Mouse (Mus musculus): Measurements from ENCODE around the gene Nfyb. TPM values are rescaled to one million over a fixed set of nuclear protein-coding genes. Genes with fewer than 3 reads are reported as not detected.

The Nfyb gene
- polyA plus RNA-seq, 1 experiment = not detected

GRCm38 (mm10) chr10:82741876-82742275, 22.1 kb downstream of the Nfyb start:
- Histone ChIP-seq H3K27ac (ENCODE audit: insufficient read depth, low read depth, low read length) (no peak overlapping the region), H3K4me1 (ENCODE audit: control insufficient read depth, insufficient read depth, low read length) (peaks cover 4% of the 10 kb centered on the region), H3K4me3 (ENCODE audit: insufficient read depth, low read depth, low read length) (no peak overlapping the region)
- TF ChIP-seq CTCF (IDR thresholded peaks at IDR 0.05; ENCODE audit: insufficient read depth, low read depth, low read length) = no peak
- no peak for TF ChIP-seq POLR2A (IDR thresholded peaks at IDR 0.05; ENCODE audit: insufficient read depth, low read depth, low read length)
- WGBS = 93% methylated on average over 4 of the region's 4 CpGs

DNA sequence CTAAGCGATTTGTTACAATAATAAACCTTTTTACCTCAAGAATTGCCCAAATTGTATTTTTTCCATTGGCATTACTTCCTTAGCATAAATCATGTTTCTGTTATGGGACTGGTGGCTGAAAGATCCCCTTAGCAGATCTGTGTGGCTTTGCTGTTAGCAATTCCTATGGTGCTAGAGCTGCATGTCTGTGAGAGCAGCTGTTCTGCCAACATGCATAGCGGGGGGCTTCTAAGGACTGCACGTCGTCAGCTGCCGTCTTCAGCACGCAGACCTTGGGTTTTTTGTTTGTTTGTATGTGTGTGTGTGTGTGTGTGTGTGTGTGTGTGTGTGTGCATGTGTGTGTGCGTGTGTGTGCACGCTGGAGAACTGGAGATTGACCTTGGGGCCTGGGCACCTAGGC, 22.6 kb downstream of the Nfyb start:
- H3K4me3 ChIP-seq (ENCODE audit: insufficient read depth, low read depth, low read length) = no peak overlapping the region
- WGBS = 59% methylated on average over 8 of the region's 8 CpGs
- H3K27ac ChIP-seq (ENCODE audit: insufficient read depth, low read depth, low read length) = no peak overlapping the region
- TF ChIP-seq CTCF (IDR thresholded peaks at IDR 0.05; ENCODE audit: insufficient read depth, low read depth, low read length) = no peak
- TF ChIP-seq POLR2A (IDR thresholded peaks at IDR 0.05; ENCODE audit: insufficient read depth, low read depth, low read length) = no peak
- H3K4me1 ChIP-seq (ENCODE audit: control insufficient read depth, insufficient read depth, low read length) = peaks cover 4% of the 10 kb centered on the region

- Histone ChIP-seq H3K4me3 (ENCODE audit: insufficient read depth, low read depth, low read length) (peak overlapping the region; percentile 84), H3K27ac (ENCODE audit: insufficient read depth, low read depth, low read length) (peak overlapping the region; percentile 29; the same call in 1 of the 2 replicates), H3K4me1 (ENCODE audit: control insufficient read depth, insufficient read depth, low read length) (peaks cover 7% of the 10 kb centered on the region; the same call in 1 of the 2 replicates)
- WGBS = under 1% methylated on average over 58 of the region's 59 CpGs
- TF ChIP-seq POLR2A (IDR thresholded peaks at IDR 0.05; ENCODE audit: insufficient read depth, low read depth, low read length) (no peak), CTCF (IDR thresholded peaks at IDR 0.05; ENCODE audit: insufficient read depth, low read depth, low read length) (no peak)
Observed at GRCm38 (mm10) chr10:82699296-82699941, 64.5 kb downstream of the Nfyb start.

DNA sequence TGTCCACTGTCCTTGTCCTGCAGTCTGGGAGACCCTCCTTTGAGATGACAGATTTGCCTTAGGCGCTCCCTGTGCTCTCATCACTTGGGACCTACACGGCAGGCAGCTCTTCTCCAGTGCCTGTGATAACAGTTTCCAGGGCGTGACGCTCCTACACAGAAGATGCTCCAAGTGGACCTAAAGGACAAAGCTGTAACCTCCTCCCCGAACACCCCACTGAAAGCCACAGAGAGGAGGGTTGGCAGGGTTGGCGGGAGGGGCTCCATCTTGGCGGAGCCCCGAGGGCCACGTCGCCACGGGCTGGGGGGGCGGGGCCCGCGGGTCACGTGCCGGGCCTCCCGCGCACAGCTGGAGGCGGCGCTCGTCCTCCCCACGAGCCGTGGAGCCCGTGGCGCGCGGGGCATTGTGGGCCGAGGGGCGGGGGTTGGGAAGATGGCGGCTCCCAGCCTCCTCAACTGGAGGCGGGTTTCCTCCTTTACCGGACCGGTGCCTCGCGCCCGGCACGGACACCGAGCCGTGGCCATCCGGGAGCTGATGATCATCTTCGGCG, 65.2 kb downstream of the Nfyb start:
- WGBS = under 1% methylated on average over 42 of the region's 42 CpGs
- Histone ChIP-seq H3K27ac (ENCODE audit: insufficient read depth, low read depth, low read length) (peak overlapping the region; percentile 80), H3K4me1 (ENCODE audit: control insufficient read depth, insufficient read depth, low read length) (peaks cover 7% of the 10 kb centered on the region; the same call in 1 of the 2 replicates), H3K4me3 (ENCODE audit: insufficient read depth, low read depth, low read length) (peak overlapping the region; percentile 84)
- no peak for TF ChIP-seq CTCF (IDR thresholded peaks at IDR 0.05; ENCODE audit: insufficient read depth, low read depth, low read length)
- peak; percentile 89 for TF ChIP-seq POLR2A (IDR thresholded peaks at IDR 0.05; ENCODE audit: insufficient read depth, low read depth, low read length)

Other genes with a start within 250 kb of the Nfyb start
- not detected in 2 replicates for gene 1190007I07Rik, start 140.9 kb downstream of the Nfyb start, polyA plus RNA-seq (2012; ENCODE audit: insufficient read depth, insufficient read length, low replicate concordance, missing spikeins)
- not detected in 2 replicates for gene Tdg, start 134.3 kb downstream of the Nfyb start, polyA plus RNA-seq (2012; ENCODE audit: insufficient read depth, insufficient read length, low replicate concordance, missing spikeins)
- gene Glt8d2, start 73.5 kb downstream of the Nfyb start, polyA plus RNA-seq (2012; ENCODE audit: insufficient read depth, insufficient read length, low replicate concordance, missing spikeins) = not detected in 2 replicates
- not detected in 2 replicates for gene Hcfc2, start 68.0 kb downstream of the Nfyb start, polyA plus RNA-seq (2012; ENCODE audit: insufficient read depth, insufficient read length, low replicate concordance, missing spikeins)
- gene Txnrd1, start 69.8 kb upstream of the Nfyb start, polyA plus RNA-seq (2012; ENCODE audit: insufficient read depth, insufficient read length, low replicate concordance, missing spikeins) = not detected in 2 replicates
- not detected in 2 replicates for gene Eid3, start 102.5 kb upstream of the Nfyb start, polyA plus RNA-seq (2012; ENCODE audit: insufficient read depth, insufficient read length, low replicate concordance, missing spikeins)
- gene Chst11, start 221.4 kb upstream of the Nfyb start, polyA plus RNA-seq (2012; ENCODE audit: insufficient read depth, insufficient read length, low replicate concordance, missing spikeins) = not detected in 2 replicates